Mouse (Mus musculus) small intestine, adult 2 months (tissue): ENCODE data around the gene Gm28778.

ENCODE experiments used
- CTCF ChIP-seq: fragments of 200-500 bp; IDR thresholded peaks from 2 replicates; pipeline ENCODE4 v1.5.1; 2012; ENCODE audit warnings: low read depth, mild to moderate bottlenecking, control low read depth, inconsistent platforms, low read length, moderate library complexity, mixed read lengths; ENCODE audit not compliant: insufficient replicate concordance, insufficient read length; ENCODE audit errors: extremely low read depth
- POLR2A ChIP-seq: fragments of 200-500 bp; IDR thresholded peaks from 2 replicates; pipeline ENCODE4 v1.6.1; 2012; ENCODE audit warnings: low read depth, mild to moderate bottlenecking, control low read depth, inconsistent platforms, low read length, moderate library complexity

- TF ChIP-seq CTCF = no peak
- TF ChIP-seq POLR2A = no peak
Observed at GRCm38 (mm10) chr1:53300506-53300905, 3.6 kb downstream of the Gm28778 start.
